ENCODE assay signal across 1 mouse cellular context in genomic region chr1:58415442-58415841, GRCm38 (mm10).
TF ChIP-seq lines count a peak whose summit lies in the region.

No protein-coding gene starts in this region.

TF ChIP-seq in ES-E14, 5 proteins besides CTCF, POLR2A, EP300 and RAD21:
- TF ChIP-seq ZNF384 (IDR thresholded peaks at IDR 0.05; ENCODE audit: low read depth, low read length) (peak; percentile 66; the same call in 1 of the 2 replicates), ZC3H11A (IDR thresholded peaks at IDR 0.05; ENCODE audit: borderline replicate concordance, low read depth, low read length) (no peak)
